Mouse (Mus musculus) ES-CJ7 (cell line): ENCODE data around the gene Adamtsl2.

Experiments used
- DNase-seq: peaks from one replicate; pipeline ENCODE4 v3.0.0; 2011; ENCODE audit warnings: low read depth, low spot score

The Adamtsl2 gene

DNA sequence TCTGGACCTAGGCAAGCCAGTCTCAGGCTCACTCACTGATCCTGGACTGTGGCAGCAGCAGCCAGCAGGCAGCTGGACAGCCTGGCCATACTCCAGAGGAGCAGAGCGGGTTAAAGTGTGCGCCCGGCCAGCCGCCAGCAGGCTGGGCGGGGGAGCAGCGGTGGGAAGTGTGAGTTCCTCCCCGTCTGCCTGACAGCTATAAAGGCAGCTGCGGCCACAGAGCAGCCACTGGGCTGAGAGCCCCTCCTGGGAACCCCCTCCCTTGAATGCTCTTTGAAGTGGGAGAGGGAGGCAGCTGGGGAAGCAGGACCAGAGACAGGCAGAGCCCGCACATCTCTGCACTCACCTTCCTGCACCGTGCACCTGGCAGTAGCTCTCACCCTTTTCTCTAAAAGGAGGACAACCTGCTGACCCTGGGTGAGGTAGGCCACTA lies at the start of gene Adamtsl2:
Adamtsl2 (plus strand) TSS at position 228 of the 433 bp plus-strand sequence.
- DNase-seq: no peak

DNA sequence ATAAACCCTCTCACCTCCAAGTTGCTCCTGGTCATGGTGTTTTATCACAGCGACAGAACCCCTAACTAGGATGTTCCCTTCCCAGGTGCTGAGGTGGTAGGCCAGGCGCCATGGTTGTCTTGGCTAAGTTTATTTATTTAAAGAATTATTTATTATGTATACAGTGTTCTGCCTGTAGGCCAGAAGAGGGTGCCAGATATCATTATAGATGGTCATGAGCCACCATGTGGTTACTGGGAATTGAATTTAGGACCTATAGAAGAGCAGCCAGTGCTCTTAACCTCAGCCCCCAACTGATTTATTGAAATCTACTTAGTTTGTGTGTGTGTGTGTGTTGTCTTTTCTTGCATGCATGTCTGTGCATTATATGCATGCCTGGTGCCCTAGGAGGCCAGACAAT lies 46.8 kb upstream of the Adamtsl2 start:
- no peak for DNase-seq

DNA sequence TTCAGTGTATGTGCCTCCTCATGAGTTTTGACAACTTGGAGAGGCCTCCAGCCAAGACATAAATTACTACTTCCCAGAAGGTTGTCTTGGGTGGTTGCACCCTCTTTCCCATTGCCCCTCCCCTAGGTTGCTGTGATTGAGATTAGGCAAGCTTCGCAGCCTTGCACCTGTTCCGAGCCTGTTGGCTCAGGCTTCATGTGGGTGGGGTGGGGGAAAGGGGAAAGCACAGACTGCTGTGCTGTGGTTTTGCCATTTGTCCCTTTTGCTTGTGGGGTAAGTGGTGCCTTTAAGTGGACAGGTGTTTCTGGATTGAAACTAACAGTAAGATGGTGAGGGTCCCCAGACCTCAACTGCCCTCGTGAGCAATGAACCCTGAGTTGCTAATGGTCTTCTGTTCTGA lies 43.2 kb upstream of the Adamtsl2 start:
- DNase-seq: no peak

DNA sequence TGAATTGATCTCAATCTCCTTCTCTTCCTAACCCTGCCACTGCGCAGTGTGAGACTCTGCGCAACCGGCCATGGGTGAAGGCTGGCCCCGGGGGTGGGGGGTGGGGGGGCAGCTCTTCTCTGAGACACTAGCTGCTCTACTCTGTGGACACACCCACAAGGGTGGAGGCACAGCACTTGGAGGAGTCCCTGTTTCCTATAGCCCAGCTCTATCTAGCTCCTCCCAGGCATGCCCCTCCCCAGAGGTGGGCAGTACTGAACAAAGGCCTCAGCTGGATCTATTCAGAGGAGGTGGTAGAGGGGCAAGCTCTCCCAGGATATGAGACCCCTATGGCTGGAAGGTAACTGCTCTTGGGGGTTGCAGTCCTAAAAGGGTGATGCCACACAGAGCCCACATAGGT lies 42.2 kb upstream of the Adamtsl2 start:
- DNase-seq: peak; percentile 33

DNA sequence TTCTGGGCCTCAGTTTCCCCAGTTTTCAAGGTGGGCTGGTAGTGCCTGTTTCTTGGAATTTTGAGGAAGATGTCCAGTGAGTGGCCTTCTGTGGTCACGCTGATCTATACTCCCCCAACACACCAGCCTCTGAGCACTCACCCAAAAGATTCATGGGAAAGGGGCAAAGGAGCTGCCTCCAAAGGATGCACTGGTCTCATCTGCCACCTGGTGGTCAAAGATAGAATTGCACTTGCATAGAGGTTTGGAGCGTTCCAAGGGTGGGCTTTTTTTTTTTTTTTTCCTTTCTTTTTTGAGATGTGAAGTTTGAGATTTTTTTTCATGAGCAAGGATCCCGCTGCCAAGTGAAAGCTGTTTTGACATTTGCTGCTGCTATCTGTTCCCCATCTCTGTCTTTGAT lies 40.6 kb upstream of the Adamtsl2 start:
- DNase-seq: peak; percentile 77

DNA sequence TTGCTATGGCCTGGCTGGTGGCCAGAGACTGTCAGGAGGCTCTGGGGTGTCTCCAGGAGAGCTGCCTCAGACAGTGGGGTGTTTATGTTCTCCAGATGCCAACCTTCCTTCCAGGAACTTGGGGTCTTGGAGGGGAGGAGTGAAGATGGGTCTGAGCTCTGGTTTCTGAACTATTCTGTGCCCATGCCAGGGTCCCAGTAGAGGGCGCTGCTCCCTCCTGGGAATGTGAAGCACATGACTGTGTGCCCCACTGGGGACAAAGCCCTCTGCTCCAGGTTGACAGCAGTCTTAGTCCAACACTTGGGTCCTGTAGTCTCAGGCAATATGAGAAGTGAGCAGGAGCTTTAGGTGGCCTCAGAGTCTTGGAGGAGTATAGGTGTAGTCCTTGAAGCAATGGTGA lies 39.9 kb upstream of the Adamtsl2 start:
- DNase-seq: peak; percentile 66

DNA sequence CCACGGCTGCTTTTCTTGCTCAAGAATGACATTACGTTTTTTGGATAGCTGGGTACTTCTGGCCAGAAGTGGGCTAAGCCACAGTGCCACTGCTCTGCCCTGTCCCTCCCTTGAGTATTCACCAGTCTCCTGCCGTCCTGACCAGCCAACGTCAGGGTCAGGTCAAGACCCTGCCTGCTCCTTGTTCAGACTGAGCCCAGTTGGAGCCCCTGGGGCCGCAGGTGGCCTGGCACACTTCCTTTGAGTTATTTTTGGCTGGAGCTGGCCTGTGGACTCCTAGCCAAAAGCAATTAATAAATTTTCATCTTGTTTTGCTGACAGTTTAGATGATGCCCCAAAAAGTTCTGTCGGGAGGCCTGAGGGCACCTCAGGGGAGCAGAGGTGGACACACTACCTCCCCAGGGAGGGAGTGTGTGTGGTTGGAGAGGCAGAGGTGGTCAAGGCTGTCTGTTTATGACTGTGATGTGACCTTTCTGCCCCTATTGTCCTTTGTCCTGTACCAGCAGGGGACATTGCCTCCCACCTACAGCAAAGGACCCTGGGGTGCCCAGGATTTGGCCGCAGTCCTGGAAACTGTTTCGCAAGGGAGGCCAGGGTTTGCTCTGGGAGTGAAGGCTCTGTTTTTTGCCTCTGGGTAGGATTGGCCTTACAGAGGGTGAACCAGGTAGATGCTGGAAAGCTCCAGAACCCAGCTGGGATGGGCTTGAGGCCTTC lies 36.9 kb upstream of the Adamtsl2 start:
- DNase-seq: no peak

DNA sequence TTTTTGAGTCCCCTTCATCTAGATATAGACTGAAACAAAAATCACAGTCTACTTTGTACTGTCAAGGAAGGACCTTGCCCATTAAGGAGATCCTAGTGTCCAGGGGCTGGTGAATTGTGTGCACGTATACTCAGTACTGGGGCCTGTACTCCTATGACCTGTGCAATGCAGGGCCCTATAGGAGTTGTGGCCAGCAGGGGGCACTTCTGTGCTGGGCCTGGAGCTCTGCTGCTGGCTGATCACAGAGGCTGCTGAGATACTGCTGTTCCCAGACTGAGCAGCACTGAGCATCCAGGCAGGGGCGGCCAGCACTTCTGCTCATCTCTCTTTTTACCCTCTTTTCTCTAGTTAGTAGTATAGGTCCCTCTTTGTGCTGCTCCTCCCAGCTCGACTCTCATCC lies 35.7 kb upstream of the Adamtsl2 start:
- peak; percentile 68 for DNase-seq

DNA sequence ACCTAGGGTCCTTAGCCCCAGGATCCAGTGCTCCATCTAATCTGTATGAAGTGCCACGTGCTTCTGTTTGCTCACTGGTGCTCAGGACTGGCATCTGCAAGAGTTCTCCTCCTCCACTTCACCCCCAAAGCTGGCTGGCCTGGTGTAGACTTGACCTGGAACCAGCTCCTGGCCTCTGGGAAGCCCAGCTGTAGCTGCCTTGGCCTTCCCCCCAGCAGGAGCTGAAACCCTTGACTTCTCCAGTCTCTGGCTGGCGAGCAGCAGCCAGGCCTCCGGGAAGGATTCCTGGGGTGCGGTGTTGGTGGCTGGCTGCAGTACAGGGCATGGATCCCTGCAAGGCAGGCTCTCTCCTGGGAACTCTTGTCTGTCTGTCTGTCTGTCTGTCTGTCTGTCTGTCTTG lies 35.0 kb upstream of the Adamtsl2 start:
- no peak for DNase-seq

DNA sequence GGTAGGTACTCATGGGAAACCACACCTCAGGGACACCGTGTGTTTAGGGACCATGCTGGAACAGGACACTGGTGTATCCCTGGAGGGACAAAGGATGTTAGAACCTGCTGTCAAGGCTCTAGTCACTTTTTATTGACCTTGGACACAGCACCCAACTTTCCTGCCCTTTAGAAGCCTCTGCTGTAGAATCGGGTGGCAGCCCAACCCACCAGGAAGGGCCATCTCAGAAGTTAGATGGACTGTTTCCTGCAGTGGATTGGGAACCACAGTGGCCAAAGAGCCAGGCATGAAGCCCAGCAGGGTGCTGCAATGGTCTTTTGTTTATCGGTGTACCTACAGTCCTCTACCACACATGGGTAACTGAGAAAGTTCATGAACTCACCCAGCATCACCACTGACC lies 34.5 kb upstream of the Adamtsl2 start:
- no peak for DNase-seq

DNA sequence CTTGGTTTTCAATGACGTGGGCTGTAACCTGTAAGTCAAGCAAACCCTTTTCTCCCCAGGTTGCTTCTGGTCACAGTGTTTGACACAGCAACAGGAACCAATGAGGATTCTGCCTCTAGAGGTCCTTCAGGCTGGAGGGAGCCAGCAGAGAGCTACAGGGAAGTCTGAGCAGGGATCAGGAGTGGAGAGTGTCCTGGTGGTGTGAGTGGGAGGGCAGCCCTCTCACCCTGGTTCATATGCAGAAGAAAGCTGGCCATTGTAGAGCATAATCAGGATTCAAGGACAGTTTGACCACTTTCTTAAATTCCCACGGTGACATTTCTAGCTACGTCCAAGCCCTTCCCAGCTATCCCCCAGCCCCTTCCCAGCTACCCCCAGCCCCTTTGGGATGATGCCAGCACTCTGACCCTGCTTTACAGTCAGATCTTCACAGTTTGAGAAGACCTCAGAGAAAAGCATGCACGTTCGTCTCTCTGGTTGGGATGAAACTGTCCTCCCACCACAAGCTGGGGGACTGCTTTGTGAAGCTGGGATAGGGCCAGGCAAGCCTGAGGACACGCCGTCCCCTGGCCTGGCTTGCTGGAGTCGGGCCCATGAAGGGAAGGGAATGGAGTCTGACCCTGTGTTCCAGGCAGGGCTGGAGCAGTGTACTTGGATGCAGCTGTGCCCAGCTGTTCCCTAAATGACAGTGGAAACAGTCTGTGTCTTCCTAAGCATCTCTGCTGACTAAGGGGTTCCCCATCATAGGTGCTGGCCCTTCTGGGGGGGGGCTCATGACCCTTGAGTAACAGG lies 33.0 kb upstream of the Adamtsl2 start:
- DNase-seq: no peak

DNA sequence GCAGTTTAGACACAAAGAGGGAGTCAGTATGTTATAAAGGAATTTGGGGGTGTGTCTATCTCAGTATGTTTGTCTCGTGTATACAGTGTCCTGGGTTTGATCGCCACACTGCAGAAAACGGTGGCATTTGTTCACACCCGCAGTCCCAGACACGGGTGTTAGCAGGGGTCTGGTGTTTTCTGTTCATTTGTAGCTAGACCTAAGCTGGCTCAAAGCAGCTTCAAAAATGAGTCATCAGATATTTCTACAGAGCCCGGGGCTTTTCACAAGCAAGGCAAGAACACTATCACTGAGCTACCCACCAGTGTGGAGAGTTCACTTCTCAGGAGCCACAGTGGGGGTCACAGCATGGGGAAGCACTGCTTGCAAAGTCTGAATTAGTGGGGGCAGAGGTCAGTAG lies 29.8 kb upstream of the Adamtsl2 start:
- DNase-seq: no peak

DNA sequence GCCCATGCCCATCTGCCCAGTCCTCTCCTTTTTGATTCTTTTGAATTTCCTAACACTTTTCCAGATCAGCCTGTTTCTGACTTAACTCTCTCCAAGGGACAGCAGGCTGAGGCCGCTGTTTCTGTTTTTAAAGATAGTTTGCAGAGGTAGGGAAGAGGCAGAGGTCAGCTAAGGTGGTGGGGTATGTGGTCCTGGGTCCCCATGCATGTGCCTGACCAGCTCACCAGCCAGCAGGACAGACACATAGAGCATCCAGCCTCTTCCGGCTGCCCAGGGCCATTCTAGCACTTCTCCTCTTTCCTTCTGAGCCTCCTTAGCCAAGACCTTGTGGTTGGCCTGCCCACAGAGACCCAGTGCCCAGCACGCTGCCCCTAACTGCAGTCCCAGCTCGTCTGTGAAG lies 20.9 kb upstream of the Adamtsl2 start:
- no peak for DNase-seq

DNA sequence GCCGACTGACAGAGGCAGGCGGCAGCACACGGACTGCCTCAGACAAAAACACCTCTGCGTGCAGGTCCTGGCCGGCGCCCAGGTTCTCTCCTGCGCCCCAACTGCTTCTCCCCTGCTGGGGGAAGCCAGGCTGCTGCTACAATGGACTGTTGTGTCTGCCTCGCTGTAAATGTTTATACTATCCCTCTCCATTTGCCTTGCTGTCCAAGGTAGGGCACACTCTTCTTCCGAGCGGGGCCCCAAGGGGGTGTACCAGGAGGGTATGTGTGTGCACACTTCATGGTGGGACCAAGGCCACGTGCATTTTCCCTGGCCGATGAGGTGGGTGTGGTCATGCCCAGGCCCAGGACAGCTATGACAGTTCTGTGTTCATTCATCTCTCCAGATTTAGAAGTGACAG lies 20.4 kb upstream of the Adamtsl2 start:
- no peak for DNase-seq

DNA sequence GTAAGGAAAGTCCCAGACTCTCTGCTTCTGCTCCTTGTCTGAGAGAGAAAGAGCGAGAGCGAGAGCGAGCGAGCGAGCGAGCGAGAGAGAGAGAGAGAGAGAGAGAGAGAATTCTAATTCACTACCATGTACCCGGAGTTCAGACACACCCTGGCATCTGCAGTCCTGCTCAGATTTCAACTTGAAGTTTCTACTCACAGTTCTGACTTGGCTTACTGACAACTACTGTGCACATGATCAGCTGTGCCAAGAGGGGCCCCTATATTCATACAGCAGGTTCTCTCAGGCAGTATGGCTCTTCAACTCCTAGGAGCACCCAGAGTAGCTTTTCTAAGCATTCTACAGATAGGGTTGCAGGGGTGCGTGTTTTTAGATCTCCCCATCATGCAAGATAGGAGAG lies 20.0 kb upstream of the Adamtsl2 start:
- DNase-seq: no peak

DNA sequence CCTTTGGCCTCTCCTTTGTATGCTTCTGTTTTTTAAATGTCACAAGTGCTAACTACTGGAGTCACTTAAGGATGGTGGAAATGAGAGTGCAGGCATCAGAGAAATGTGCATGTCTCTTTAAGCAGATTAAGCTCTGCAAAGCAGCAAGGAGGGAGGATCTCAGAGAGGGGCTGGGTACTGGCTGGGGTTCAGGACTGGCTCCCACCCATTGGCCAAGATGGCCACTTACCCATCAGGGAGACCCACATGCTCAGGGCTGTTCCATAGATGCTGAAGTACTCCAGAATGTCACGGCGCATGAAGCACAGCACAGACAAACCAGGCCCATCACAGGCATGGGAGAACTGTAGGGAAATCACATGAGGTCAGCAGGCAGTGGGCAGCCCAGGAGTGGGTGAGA lies 12.1 kb upstream of the Adamtsl2 start:
- no peak for DNase-seq

DNA sequence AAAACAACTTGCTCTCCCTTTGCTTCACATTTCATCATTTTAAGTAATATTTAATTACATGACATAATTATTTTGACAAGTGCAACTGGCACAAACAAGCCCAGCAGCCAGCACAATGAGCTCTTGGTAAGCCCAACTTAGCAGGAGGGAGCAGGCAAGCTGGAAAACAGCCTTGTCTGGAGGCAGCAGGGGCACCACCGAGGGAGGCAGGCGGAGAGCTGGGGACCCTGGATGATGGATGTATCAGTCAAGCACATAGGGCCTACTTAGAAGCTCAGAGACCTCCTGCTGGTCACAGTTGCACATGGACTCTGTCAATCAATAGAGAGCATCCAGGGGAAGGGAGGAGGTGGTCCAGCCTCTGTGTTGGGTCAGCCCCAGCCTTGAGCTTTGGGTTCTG lies 11.2 kb upstream of the Adamtsl2 start:
- no peak for DNase-seq

DNA sequence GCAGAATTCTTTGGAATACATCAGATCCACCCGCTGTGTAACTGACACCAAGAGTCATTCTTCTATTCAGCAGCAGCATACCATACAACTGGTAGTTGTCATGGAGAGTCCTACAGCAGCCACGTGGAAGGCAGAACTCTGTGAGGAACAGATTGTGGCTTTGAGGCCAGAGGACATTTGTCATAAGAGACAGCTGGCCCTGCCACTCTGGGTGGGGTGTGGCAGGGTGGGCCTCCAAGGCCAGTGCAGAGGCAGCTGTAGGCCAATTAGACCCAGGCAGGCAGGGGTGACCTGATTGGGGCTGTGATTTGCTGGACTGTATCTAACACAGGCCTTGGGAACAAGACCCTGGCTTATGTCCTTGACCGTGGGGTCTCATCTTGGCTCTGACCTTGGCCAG lies 9.5 kb upstream of the Adamtsl2 start:
- DNase-seq: no peak

DNA sequence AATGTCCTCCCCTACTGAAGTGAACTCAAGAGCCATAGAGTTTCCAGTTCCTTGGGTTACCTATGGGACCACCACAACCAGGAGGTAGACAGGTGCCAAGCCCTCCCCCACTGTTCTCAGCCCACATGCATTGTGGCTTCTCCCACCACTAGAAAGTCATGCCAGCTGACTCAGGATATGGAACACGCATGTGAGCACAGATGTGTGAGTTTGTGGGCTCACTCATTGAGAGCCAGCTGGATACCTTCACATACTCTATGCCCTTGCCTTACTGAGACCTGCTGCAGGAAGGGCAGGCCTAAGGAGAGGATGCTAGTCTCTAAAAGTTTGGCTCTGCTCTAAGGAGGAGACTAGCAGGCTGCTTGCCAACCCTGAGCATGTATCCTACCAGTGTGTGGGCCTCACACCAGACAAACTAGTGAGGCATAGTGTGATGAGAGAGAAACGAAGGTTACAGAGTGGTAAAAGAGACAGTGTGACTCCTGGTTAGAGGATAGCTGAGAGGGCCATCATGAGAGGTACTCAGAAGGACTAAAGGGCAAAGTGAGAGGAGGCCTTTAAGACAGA lies 8.8 kb upstream of the Adamtsl2 start:
- DNase-seq: no peak

DNA sequence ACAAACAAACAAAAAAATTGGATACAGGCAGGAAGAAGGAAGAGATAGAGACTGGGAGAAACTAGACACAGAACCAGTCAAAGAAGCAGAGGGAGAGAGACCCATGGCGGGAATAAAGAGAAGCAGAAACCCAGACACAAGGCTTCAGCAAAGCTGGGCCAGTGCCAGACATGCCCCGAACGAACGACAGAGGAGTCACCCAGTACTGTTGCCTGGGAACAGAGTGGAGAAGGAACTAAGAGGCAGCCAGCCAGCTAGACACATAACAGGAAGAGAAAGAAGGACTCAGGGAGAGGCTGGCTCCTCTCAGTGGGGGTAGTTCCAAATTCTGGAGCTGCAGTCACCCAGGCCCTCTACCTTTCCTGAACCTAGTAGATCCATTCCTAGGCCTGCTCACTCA lies 8.0 kb upstream of the Adamtsl2 start:
- DNase-seq: no peak

DNA sequence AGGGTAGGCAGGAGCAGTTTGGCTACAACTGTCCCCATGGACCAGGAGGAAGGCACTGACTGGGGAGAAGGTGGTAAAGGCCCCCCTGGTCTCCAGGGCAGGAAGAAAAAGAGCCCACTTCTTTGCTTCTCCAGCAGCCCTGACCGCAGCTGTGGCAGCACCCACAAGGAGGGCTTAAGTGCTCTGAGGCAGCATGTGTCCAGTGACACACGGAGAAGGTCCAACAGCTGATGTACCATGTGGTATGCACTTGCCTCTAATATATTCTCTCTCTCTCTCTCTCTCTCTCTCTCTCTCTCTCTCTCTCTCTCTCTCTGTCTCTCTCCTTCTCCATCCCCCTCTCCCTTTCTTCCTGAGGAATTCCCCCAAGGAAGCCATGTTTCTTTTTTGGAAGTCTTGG lies 7.2 kb upstream of the Adamtsl2 start, which contains the start of gene Mymk:
Mymk (minus strand) TSS at position 202 of the 400 bp plus-strand sequence.
- DNase-seq: no peak

DNA sequence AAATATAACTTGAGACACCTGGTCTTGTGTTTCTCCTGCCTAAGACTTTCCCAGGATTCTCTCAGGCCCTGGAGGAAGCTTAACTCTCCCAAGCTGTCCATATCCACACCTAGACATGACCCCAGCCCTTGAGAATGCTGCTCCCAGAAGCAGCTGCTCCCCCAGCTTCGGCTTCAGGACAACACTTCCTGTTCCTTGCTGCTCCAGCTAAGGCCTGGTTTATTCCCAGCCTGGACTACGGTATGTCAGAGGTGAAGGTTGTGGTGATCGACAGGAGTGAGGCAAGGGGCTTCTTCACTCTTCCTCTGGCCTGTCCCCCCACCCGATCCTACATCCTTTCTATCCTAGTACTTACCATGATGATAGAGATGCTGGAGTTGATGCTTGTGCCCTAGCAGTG lies 5.8 kb upstream of the Adamtsl2 start:
- DNase-seq: no peak

DNA sequence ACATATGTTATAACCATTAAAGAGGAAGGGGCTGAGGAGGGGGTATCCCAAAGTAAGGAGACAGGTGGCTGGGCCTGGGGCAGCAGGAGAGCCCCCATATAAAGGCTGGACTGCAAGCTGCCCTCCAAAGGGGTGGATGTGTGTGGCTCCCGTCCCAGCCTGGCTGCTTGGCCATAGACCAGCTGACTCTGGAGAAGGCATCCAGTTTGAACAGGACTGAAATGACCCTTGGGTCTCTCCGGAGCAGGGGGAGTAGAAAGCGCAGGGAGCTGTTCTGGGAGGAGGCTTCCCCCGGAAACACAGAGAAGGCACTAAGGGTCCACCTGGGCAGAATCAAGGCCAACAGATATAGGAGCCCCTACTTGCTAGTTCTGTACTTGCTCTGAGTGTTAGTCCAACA lies 4.4 kb upstream of the Adamtsl2 start:
- no peak for DNase-seq
